Mouse (Mus musculus): Measurements from ENCODE around the gene Olfr558. TPM values are rescaled to one million over a fixed set of nuclear protein-coding genes. Genes with fewer than 3 reads are reported as not detected.

Gene Olfr558
- polyA plus RNA-seq, 1 experiment from 2014 or later, result not detected

- Histone ChIP-seq H3K4me3 (no peak overlapping the region), H3K27me3 (ENCODE audit: insufficient read depth, poor library complexity, severe bottlenecking) (no peaks in the 10 kb centered on the region), H3K36me3 (no peaks in the 10 kb centered on the region), H3K4me1 (no peaks in the 10 kb centered on the region), H3K27ac (no peak overlapping the region), H3K9me3 (no peaks in the 10 kb centered on the region)
- DNase-seq (ENCODE audit: low spot score), result no peak
- 27% methylated on average over 1 of the region's 1 CpGs for WGBS
Observed at GRCm38 (mm10) chr7:102752086-102752485, 50.1 kb downstream of the Olfr558 start.

DNA sequence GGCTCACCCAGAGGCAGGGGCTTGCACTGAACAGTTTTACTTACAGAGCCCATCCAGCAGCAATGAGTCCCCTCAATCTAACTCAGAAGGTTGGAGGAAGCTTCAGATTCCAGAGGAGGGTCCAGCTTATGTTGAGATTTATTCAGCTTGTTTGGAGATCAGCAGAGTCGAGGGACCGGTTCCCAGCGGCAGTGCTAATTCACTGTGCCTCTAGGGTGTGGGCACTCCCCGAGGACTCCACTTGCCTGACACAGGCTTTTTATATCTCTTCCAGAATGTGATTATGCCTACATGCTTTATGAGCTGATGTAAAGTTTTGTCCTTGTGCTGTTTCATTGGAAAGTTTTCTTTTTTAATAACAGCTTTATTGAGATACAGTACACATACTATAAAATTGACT is 57.3 kb downstream of the Olfr558 start, which contains the start of the genes Olfr560 and Olfr78:
Olfr560 (minus strand) TSS at position 101 of the 400 bp plus-strand sequence.
Olfr78 (minus strand) TSS at position 206 of the 400 bp plus-strand sequence.
- DNase-seq (ENCODE audit: low spot score), result no peak
- no peak within 1 kb of the TSS for H3K4me3 ChIP-seq
- no peaks in the 10 kb centered on the region for H3K36me3 ChIP-seq
- 71% methylated on average over 4 of the region's 4 CpGs for WGBS
- H3K27ac ChIP-seq, result no peak within 1 kb of the TSS
- no peaks in the 10 kb centered on the region for H3K27me3 ChIP-seq (ENCODE audit: insufficient read depth, poor library complexity, severe bottlenecking)
- H3K4me1 ChIP-seq, result no peaks in the 10 kb centered on the region
- H3K9me3 ChIP-seq, result no peaks in the 10 kb centered on the region

Other genes starting within 250 kb of the Olfr558 start
- gene Olfr543, start 220.5 kb upstream of the Olfr558 start, polyA plus RNA-seq (2016; fragmentation: Nextera tagmentation; extraction: Ambion mirVana), result 0.19 and 0.22 TPM in 2 replicates
- 0.04 TPM in 2 replicates for gene Olfr544, start 213.9 kb upstream of the Olfr558 start, polyA plus RNA-seq (2016; fragmentation: Nextera tagmentation; extraction: Ambion mirVana)
- gene Olfr545, start 202.6 kb upstream of the Olfr558 start, polyA plus RNA-seq (2016; fragmentation: Nextera tagmentation; extraction: Ambion mirVana), result 0.11 TPM in 1 of 2 replicates, not detected in the other
- not detected in 2 replicates for gene Olfr547, start 167.5 kb upstream of the Olfr558 start, polyA plus RNA-seq (2016; fragmentation: Nextera tagmentation; extraction: Ambion mirVana)
- not detected in 2 replicates for gene Olfr548-ps1, start 161.3 kb upstream of the Olfr558 start, polyA plus RNA-seq (2016; fragmentation: Nextera tagmentation; extraction: Ambion mirVana)
- not detected in 2 replicates for gene Olfr549, start 152.3 kb upstream of the Olfr558 start, polyA plus RNA-seq (2016; fragmentation: Nextera tagmentation; extraction: Ambion mirVana)
- 0.47 and 0.65 TPM in 2 replicates for gene Trim21, start 136.7 kb upstream of the Olfr558 start, polyA plus RNA-seq (2016; fragmentation: Nextera tagmentation; extraction: Ambion mirVana)
- not detected in 2 replicates for gene Olfr550, start 130.8 kb upstream of the Olfr558 start, polyA plus RNA-seq (2016; fragmentation: Nextera tagmentation; extraction: Ambion mirVana)
- gene Olfr551, start 110.3 kb upstream of the Olfr558 start, polyA plus RNA-seq (2016; fragmentation: Nextera tagmentation; extraction: Ambion mirVana), result not detected in 2 replicates
- not detected in 2 replicates for gene Olfr552, start 104.4 kb upstream of the Olfr558 start, polyA plus RNA-seq (2016; fragmentation: Nextera tagmentation; extraction: Ambion mirVana)
- gene Olfr553, start 84.0 kb upstream of the Olfr558 start, polyA plus RNA-seq (2016; fragmentation: Nextera tagmentation; extraction: Ambion mirVana), result not detected in 2 replicates
- not detected in 2 replicates for gene Olfr554, start 63.8 kb upstream of the Olfr558 start, polyA plus RNA-seq (2016; fragmentation: Nextera tagmentation; extraction: Ambion mirVana)
- not detected in 2 replicates for gene Olfr555, start 43.4 kb upstream of the Olfr558 start, polyA plus RNA-seq (2016; fragmentation: Nextera tagmentation; extraction: Ambion mirVana)
- not detected in 2 replicates for gene Olfr556, start 37.3 kb upstream of the Olfr558 start, polyA plus RNA-seq (2016; fragmentation: Nextera tagmentation; extraction: Ambion mirVana)
- gene Trim68, start 14.9 kb upstream of the Olfr558 start, polyA plus RNA-seq (2016; fragmentation: Nextera tagmentation; extraction: Ambion mirVana), result 14.6 and 16.2 TPM in 2 replicates
- gene Olfr557, start 6.3 kb upstream of the Olfr558 start, polyA plus RNA-seq (2016; fragmentation: Nextera tagmentation; extraction: Ambion mirVana), result not detected in 2 replicates
- not detected in 2 replicates for gene Olfr33, start 16.9 kb downstream of the Olfr558 start, polyA plus RNA-seq (2016; fragmentation: Nextera tagmentation; extraction: Ambion mirVana)
- gene Olfr559, start 25.3 kb downstream of the Olfr558 start, polyA plus RNA-seq (2016; fragmentation: Nextera tagmentation; extraction: Ambion mirVana), result not detected in 2 replicates
- not detected in 2 replicates for gene Olfr560, start 57.2 kb downstream of the Olfr558 start, polyA plus RNA-seq (2016; fragmentation: Nextera tagmentation; extraction: Ambion mirVana)
- not detected in 2 replicates for gene Olfr78, start 57.3 kb downstream of the Olfr558 start, polyA plus RNA-seq (2016; fragmentation: Nextera tagmentation; extraction: Ambion mirVana)
- gene Olfr561, start 69.0 kb downstream of the Olfr558 start, polyA plus RNA-seq (2016; fragmentation: Nextera tagmentation; extraction: Ambion mirVana), result not detected in 2 replicates
- not detected in 2 replicates for gene Olfr564, start 101.3 kb downstream of the Olfr558 start, polyA plus RNA-seq (2016; fragmentation: Nextera tagmentation; extraction: Ambion mirVana)
- not detected in 2 replicates for gene Olfr566, start 156.6 kb downstream of the Olfr558 start, polyA plus RNA-seq (2016; fragmentation: Nextera tagmentation; extraction: Ambion mirVana)
- gene Olfr568, start 174.9 kb downstream of the Olfr558 start, polyA plus RNA-seq (2016; fragmentation: Nextera tagmentation; extraction: Ambion mirVana), result not detected in 2 replicates
- gene Olfr569, start 188.7 kb downstream of the Olfr558 start, polyA plus RNA-seq (2016; fragmentation: Nextera tagmentation; extraction: Ambion mirVana), result not detected in 2 replicates
- gene Olfr570, start 192.4 kb downstream of the Olfr558 start, polyA plus RNA-seq (2016; fragmentation: Nextera tagmentation; extraction: Ambion mirVana), result not detected in 2 replicates
- gene Olfr571, start 215.3 kb downstream of the Olfr558 start, polyA plus RNA-seq (2016; fragmentation: Nextera tagmentation; extraction: Ambion mirVana), result not detected in 2 replicates
- not detected in 2 replicates for gene Olfr572, start 222.2 kb downstream of the Olfr558 start, polyA plus RNA-seq (2016; fragmentation: Nextera tagmentation; extraction: Ambion mirVana)
- gene Olfr573-ps1, start 240.4 kb downstream of the Olfr558 start, polyA plus RNA-seq (2016; fragmentation: Nextera tagmentation; extraction: Ambion mirVana), result not detected in 2 replicates
- gene Olfr574, start 246.3 kb downstream of the Olfr558 start, polyA plus RNA-seq (2016; fragmentation: Nextera tagmentation; extraction: Ambion mirVana), result not detected in 2 replicates

Measured in heart, embryonic 10.5 days (tissue).